Mouse (Mus musculus): ENCODE results near the gene Sec22a.

GRCm38 (mm10) chr16:35317460-35317859 is 46.3 kb downstream of the Sec22a start:
- no peak for TF ChIP-seq CTCF (IDR thresholded peaks at IDR 0.05; ENCODE audit: low read depth)
- TF ChIP-seq EP300 (IDR thresholded peaks at IDR 0.05; ENCODE audit: low read depth): no peak

Measured in liver, postnatal 0 days (tissue).